In genomic region chr15:90603676-90604075, GRCm38 (mm10) we compare ENCODE assay signal across 25 mouse cellular contexts.
DNase-seq lines count a peak whose midpoint lies in the region; ATAC-seq lines count a peak whose summit lies in the region.
"Had no signal": no experiment of that assay in that cellular context is flagged by ENCODE, and none has a peak within 500 bp of the region (broad histone marks: within the 10 kb centered on the region; RNA-seq: fewer than 3 reads in every experiment).

No protein-coding gene starts in this region.

- H3K9me3 ChIP-seq in embryonic facial prominence, embryonic 11.5 days (replicated peaks; ENCODE audit: control insufficient read depth, low read length) = no peaks in the 10 kb centered on the region
- H3K9me3 ChIP-seq in embryonic facial prominence, embryonic 10.5 days = no peaks in the 10 kb centered on the region
- H3K9me3 ChIP-seq: hindbrain, embryonic 10.5 days; liver, embryonic 12.5 days; lung, embryonic 15.5 days; neural tube, embryonic 12.5 days; stomach, embryonic 15.5 days had no signal

- no peak overlapping the region for H3K4me3 ChIP-seq in embryonic facial prominence, embryonic 11.5 days (ENCODE audit: low read depth, low read length)
- H3K4me3 ChIP-seq in embryonic facial prominence, embryonic 10.5 days = no peak overlapping the region
- H3K4me3 ChIP-seq: hindbrain, embryonic 10.5 days; layer of hippocampus, adult 2 months; liver, embryonic 12.5 days; lung, embryonic 15.5 days; neural tube, embryonic 12.5 days; stomach, embryonic 15.5 days had no signal

- H3K9ac ChIP-seq in embryonic facial prominence, embryonic 11.5 days (replicated peaks; ENCODE audit: low read length) = no peak overlapping the region
- H3K9ac ChIP-seq: liver, embryonic 12.5 days; lung, embryonic 15.5 days; neural tube, embryonic 12.5 days; stomach, embryonic 15.5 days had no signal

- H3K27ac ChIP-seq in embryonic facial prominence, embryonic 11.5 days (replicated peaks; ENCODE audit: low read depth, low read length) = peak overlapping the region; percentile 20; the same call in 1 of the 2 replicates
- H3K27ac ChIP-seq in embryonic facial prominence, embryonic 10.5 days (replicated peaks) = no peak overlapping the region
- H3K27ac ChIP-seq: hindbrain, embryonic 10.5 days; layer of hippocampus, adult 2 months; liver, embryonic 12.5 days; lung, embryonic 15.5 days; macrophage; neural tube, embryonic 12.5 days; stomach, embryonic 15.5 days had no signal

- H3K4me2 ChIP-seq in embryonic facial prominence, embryonic 11.5 days (ENCODE audit: low read depth, low read length) = no peak overlapping the region
- H3K4me2 ChIP-seq: liver, embryonic 12.5 days; lung, embryonic 15.5 days; midbrain, embryonic 11.5 days; neural tube, embryonic 12.5 days; stomach, embryonic 15.5 days had no signal

- ATAC-seq in embryonic facial prominence, embryonic 11.5 days (replicated peaks; ENCODE audit: insufficient number of reproducible peaks, low FRiP score, low TSS enrichment, low read depth) = 0 out of 2 replicates have a peak, but pooled peaks have one; percentile 34
- ATAC-seq: CD4-positive, CD25-positive, alpha-beta regulatory T cell, adult 4 months; inflammation-experienced regulatory T-cells, adult 6 months; liver, embryonic 12.5 days had no signal

- peak; percentile 76 for DNase-seq in embryonic facial prominence, embryonic 11.5 days (ENCODE audit: low spot score)
- DNase-seq in embryonic facial prominence, embryonic 10.5 days (ENCODE audit: low spot score) = no peak
- peak; percentile 7 for DNase-seq in right cerebral cortex, adult 18-20 months
- DNase-seq in right cerebral cortex, postnatal 4 days = no peak
- DNase-seq in hindlimb bud, embryonic 11.5 days (ENCODE audit: extremely low spot score, low read depth, low spot score) = peak; percentile 44
- DNase-seq in telencephalon, adult 2 months (ENCODE audit: low read depth, low spot score) = peak; percentile 42
- DNase-seq in heart, postnatal 36 days = no peak
- no peak for DNase-seq in lung, adult 18-20 months
- DNase-seq: adrenal gland, postnatal 36 days; cerebellum, adult 2 months; gastrocnemius, postnatal 36 days; kidney, adult 2 months; kidney, postnatal 10 days; layer of hippocampus, postnatal 36 days; spleen, adult 18-20 months had no signal

- H3K36me3 ChIP-seq in embryonic facial prominence, embryonic 11.5 days (replicated peaks; ENCODE audit: control insufficient read depth, insufficient read depth, low read depth, low read length) = no peaks in the 10 kb centered on the region
- H3K36me3 ChIP-seq in embryonic facial prominence, embryonic 10.5 days (replicated peaks) = no peaks in the 10 kb centered on the region
- H3K36me3 ChIP-seq: hindbrain, embryonic 10.5 days; liver, embryonic 12.5 days; lung, embryonic 15.5 days; neural tube, embryonic 12.5 days; stomach, embryonic 15.5 days had no signal

- no peaks in the 10 kb centered on the region for H3K27me3 ChIP-seq in embryonic facial prominence, embryonic 11.5 days (ENCODE audit: control insufficient read depth, insufficient read depth, low read length)
- H3K27me3 ChIP-seq in embryonic facial prominence, embryonic 10.5 days (replicated peaks; ENCODE audit: low read depth, poor library complexity, severe bottlenecking) = no peaks in the 10 kb centered on the region
- H3K27me3 ChIP-seq: liver, embryonic 12.5 days; lung, embryonic 15.5 days; neural tube, embryonic 12.5 days; stomach, embryonic 15.5 days had no signal

- intact Hi-C loops in heart, postnatal 36 days (cut with DNase I) = no loop called here

- peaks cover 2% of the 10 kb centered on the region; the same call in 1 of the 2 replicates for H3K4me1 ChIP-seq in embryonic facial prominence, embryonic 11.5 days (ENCODE audit: control insufficient read depth, insufficient read depth, low read length)
- peaks cover 13% of the 10 kb centered on the region for H3K4me1 ChIP-seq in embryonic facial prominence, embryonic 10.5 days
- H3K4me1 ChIP-seq: hindbrain, embryonic 10.5 days; liver, embryonic 12.5 days; lung, embryonic 15.5 days; neural tube, embryonic 12.5 days; stomach, embryonic 15.5 days had no signal

- WGBS in embryonic facial prominence, embryonic 11.5 days = 42% methylated on average over 5 of the region's 5 CpGs
- 59% methylated on average over 5 of the region's 5 CpGs for WGBS in embryonic facial prominence, embryonic 10.5 days

Comparison
In these comparisons a context has a peak if more than half of its experiments do, and no peak if none do; other contexts are left out.
1. DNase-seq: peak in embryonic facial prominence, embryonic 11.5 days (single experiment), right cerebral cortex, adult 18-20 months (single experiment), hindlimb bud, embryonic 11.5 days (single experiment) and telencephalon, adult 2 months (single experiment); none in embryonic facial prominence, embryonic 10.5 days (single experiment), right cerebral cortex, postnatal 4 days (single experiment), heart, postnatal 36 days (0 of 2) and lung, adult 18-20 months (0 of 2).